Mouse (Mus musculus): Measurements from ENCODE around the gene Rogdi. TPM values are rescaled to one million over a fixed set of nuclear protein-coding genes. Genes with fewer than 3 reads are reported as not detected.

The Rogdi gene
- total RNA-seq, 2 experiments from 2014 or later: 202 to 212 TPM

Other genes with a start within 250 kb of the Rogdi start
- gene Cdip1, start 223.3 kb downstream of the Rogdi start, total RNA-seq (2021): 100 to 1,000 TPM; 162 to 163 TPM
- gene 4930562C15Rik, start 178.1 kb downstream of the Rogdi start, total RNA-seq (2021): not detected
- 10 to 100 TPM; 81.6 to 86.7 TPM for gene Ubald1, start 133.2 kb downstream of the Rogdi start, total RNA-seq (2021)
- gene Mgrn1, start 127.3 kb downstream of the Rogdi start, total RNA-seq (2021): 100 to 1,000 TPM; 198 to 203 TPM
- 10 to 100 TPM; 66.7 to 70.3 TPM for gene Nudt16l1, start 74.8 kb downstream of the Rogdi start, total RNA-seq (2021)
- gene Anks3, start 49.3 kb downstream of the Rogdi start, total RNA-seq (2021): 10 to 100 TPM; 50.1 TPM
- gene Sept12, start 15.7 kb downstream of the Rogdi start, total RNA-seq (2021): not detected
- not detected for gene Smim22, start 6.3 kb downstream of the Rogdi start, total RNA-seq (2021)
- 100 to 1,000 TPM; 141 to 156 TPM for gene Glyr1, start 36.3 kb upstream of the Rogdi start, total RNA-seq (2021)
- gene Ubn1, start 36.5 kb upstream of the Rogdi start, total RNA-seq (2021): 10 to 100 TPM; 41.9 to 42.1 TPM
- under 1 TPM; 0.04 to 0.53 TPM for gene Ppl, start 118.9 kb upstream of the Rogdi start, total RNA-seq (2021)
- 1 to 10 TPM; 1.2 to 1.5 TPM for gene Sec14l5, start 133.6 kb upstream of the Rogdi start, total RNA-seq (2021)
- gene Nagpa, start 190.5 kb upstream of the Rogdi start, total RNA-seq (2021): 1 to 10 TPM; 7.4 to 10.0 TPM
- 10 to 100 TPM in 1 of 2 experiments, 1 to 10 TPM in 1; 8.8 to 11.3 TPM for gene AU021092, start 208.7 kb upstream of the Rogdi start, total RNA-seq (2021)
- 10 to 100 TPM; 26.9 to 29.7 TPM for gene Alg1, start 220.1 kb upstream of the Rogdi start, total RNA-seq (2021)
- gene Eef2kmt, start 242.4 kb upstream of the Rogdi start, total RNA-seq (2021): 1 to 10 TPM; 3.7 to 4.2 TPM

Data from left cerebral cortex, postnatal 14 days (tissue).